Mouse (Mus musculus): ENCODE data around the gene Atg7.

Atg7 gene

DNA sequence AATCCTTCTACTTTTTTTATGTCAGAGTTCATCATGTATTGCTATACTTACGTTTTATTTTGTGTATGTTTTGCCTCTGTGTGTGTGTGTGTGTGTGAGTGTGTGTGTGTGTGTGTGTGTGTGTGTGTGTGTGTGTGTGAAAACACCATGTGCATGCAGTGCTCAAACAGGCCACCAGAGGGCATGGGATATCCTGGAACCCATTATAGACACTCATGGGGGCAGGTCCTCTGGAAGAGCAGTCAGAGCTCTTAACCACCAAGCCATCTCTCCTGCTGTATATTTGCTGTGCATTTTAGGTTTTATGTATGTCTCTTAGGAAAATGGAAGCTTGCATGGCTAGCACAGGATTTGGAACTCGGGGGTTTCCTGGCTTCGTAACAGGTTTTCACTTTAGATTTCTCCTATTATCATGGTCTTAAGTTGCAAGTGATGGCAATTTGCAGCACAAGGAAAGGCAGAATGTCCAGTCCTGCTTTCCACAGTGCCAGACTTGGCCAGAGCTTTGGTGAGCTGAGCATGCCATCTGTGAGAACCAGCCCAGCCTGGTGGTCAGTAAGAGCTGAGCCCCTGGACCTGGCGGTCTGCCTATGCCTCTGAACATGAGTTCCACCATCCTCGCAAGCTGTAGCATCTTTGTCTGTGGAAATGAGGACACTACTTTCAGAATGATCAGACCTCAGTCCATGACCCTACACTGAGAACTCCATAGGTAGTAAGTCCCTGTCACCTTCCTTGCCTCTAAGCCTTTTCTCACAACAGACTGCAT, 172.2 kb downstream of the Atg7 start:
- DNase-seq (ENCODE audit: low read depth in 2 of 2, low spot score in 2 of 2) = peak; percentile 15 to 24

GRCm38 (mm10) chr6:114817948-114818347, 175.1 kb downstream of the Atg7 start:
- DNase-seq (ENCODE audit: low read depth in 2 of 2, low spot score in 2 of 2) = no peak

DNA sequence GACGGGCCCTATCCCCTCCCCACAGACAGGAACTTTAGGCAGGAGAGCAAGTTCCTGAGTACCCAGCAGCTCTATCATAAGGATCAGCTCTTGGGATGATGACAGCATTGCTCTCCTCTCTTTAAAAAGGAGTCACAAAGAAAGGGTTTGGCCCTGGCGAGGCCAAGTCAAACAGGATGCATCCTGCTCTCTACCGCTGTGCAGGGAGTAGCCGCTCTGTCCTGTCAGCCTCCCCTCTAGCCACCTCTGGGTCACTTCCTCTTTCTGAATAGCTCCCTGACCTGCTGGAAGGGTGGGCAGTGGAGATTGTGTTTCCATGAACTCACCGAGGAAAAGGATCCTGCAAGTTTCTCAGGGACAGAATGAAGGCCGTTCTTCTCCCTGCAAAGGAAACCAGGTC, 175.6 kb downstream of the Atg7 start:
- DNase-seq (ENCODE audit: low read depth in 2 of 2, low spot score in 2 of 2) = no peak

- no peak for DNase-seq (ENCODE audit: low read depth in 2 of 2, low spot score in 2 of 2)
These were observed 177.1 kb downstream of the Atg7 start for GRCm38 (mm10) chr6:114819971-114820481.

DNA sequence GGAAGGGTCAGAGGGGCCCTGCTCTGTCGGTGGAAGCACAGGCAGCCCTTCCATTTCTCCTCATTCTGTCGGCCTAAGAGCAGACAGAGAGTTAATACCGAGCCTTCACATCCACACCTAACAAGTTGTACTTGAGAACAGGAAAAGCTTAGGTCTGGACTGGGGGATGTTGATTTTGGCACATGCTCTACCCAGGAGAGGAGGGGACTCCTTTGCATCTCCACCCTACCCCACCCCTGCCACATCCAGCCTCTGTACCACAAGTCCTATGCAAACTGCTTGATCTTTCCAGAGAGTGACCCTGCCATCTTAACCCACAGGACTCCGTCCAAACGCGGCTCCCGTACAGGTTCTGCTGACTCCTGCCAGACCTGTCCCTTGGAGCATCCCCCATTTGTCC, 178.7 kb downstream of the Atg7 start:
- DNase-seq (ENCODE audit: low read depth in 2 of 2, low spot score in 2 of 2) = no peak

DNA sequence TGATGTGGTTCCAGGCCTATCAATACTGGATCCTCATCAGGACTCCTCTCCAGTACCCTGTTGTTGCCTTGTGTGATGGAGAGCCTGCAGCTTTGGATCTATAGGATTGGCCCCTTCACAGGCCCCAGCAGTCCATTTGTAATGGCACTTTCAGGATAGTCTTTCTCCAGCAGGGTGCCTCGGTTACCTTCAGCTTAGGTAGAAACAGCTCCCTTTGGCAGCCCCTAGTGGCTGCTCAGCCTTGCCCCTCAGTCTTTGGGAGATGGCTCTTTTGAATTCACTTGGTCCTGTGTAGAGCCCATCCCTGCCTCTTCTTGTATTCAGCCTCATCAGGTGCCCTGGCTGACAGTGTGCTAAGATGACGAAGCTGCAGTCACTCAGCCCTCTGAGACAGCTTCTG, 184.0 kb downstream of the Atg7 start:
- DNase-seq (ENCODE audit: low read depth in 2 of 2, low spot score in 2 of 2) = no peak

DNA sequence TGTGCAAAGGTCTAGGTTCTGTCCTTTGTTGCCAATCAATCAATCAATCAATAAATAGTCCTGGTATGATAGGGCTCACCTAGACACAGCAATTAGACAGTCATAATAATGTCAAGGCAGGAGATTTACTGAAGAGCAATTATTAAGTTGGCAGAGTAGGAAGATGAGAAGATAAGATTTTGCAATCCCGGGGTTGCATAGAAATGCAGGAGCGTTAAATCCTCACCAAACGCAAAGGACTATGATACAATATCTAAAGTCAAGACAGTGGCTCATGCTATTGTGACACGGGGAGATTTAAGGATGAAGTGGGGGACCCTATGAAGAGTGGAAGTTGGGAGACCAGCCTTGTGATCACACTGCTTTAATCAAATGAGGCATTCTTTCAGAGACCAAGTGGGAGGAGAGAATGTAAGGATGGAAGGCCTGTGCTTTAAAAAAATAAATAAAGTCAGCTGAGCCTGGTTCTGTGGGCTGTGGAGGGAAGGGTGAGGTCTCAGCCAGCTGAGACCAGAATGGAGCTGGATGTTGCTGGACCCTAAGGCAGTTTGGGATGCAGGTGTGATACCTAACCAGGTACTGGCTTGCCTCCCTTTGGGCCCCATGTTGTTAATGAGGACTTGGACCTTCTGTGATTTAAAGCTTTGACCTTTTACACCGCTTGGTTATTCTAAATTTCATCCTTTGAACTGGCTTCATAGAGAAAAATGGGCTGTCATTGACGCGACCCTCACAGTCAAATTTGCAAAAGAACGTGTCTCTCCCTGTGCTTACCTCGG, 187.0 kb downstream of the Atg7 start:
- no peak for DNase-seq (ENCODE audit: low read depth in 2 of 2, low spot score in 2 of 2)

- DNase-seq (ENCODE audit: low read depth in 2 of 2, low spot score in 2 of 2) = no peak
These were observed 188.9 kb downstream of the Atg7 start for GRCm38 (mm10) chr6:114831807-114832206.

DNA sequence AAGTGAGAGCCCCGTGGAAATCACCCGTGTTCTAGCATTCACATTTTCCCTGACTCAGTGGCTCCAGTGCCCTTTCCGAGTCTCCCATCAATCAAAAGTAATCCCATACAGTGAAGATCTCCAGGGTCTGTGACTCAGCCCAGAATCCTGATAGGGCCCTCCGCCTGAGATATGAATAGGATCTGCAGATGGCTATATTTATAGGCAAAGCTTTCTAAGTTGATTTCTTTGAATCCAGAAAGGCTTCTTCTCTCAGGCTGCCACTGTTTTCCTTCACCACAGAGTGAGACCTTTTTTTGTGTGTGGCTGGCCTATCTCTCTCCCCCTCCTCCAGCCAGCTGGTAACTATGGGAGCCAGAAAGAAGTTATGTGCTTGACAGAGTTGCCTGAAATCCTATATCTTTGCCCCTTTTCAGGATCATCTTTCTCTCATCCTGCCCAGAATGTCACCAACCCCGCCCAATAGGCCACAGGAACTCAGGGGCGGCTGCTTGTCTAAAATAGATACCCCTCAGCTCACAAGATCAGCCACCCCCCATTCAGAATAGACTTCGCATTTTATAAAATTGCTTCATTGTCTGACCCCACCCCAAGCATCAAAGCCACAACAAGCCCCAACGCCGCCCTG, 190.3 kb downstream of the Atg7 start:
- DNase-seq (ENCODE audit: low read depth in 2 of 2, low spot score in 2 of 2) = no peak

GRCm38 (mm10) chr6:114833791-114834346, 191.0 kb downstream of the Atg7 start:
- no peak for DNase-seq (ENCODE audit: low read depth in 2 of 2, low spot score in 2 of 2)

DNA sequence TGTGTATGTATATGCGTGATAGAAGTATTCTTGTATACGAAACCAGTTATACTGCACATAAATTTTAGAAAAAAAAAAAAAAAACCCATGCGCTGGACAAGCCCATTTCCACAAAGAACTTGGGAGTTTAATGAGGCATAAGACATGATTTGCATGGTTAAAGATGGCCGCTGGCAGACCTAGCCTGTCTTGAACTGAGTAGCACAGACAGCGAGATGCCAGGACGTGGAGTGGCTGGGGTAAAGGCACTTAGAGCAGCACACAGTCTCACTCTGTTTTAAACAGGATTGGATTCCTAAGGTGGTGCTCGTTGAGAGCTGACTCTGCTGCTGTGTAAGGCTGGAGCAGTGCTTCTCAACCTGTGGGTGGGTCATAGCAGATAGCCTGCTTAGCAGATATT, 192.4 kb downstream of the Atg7 start:
- no peak for DNase-seq (ENCODE audit: low read depth in 2 of 2, low spot score in 2 of 2)

DNA sequence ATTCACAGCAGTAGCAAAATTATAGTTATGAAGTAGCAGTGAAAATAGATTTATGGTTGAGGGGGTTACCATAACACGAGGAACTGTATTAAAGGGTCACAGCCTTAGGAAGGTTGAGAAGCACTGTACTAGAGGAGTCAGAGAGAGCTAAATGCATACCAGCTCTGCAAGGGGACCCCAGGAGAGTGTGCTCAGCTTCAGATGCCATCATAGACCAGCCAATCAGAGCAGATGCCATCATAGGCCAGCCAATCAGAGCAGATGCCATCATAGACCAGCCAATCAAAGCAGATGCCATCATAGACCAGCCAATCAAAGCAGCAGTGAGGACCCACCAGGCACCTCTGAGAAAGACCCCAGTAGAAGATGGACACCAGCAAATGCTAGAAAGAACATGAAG, 192.9 kb downstream of the Atg7 start:
- DNase-seq (ENCODE audit: low read depth in 2 of 2, low spot score in 2 of 2) = no peak

DNA sequence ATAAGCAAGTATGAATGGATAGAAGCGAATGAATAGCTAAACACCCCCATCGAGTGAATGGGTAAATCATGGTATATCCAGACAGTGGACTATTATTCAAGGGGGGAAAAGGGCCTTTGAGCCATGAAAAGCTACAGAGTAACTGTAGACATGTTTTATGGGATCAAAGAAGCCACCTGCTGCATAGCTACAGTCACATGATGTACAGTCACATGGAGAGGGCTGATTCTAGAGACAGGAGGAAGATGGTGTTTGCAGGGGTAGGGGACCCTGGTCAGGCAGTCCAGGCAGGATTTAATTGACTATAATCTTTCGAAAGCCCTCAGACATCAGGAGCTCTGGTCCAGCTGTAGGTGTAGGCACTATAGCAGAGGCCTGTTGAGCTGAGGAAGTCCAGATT, 193.5 kb downstream of the Atg7 start:
- DNase-seq (ENCODE audit: low read depth in 2 of 2, low spot score in 2 of 2) = no peak

- no peak for DNase-seq (ENCODE audit: low read depth in 2 of 2, low spot score in 2 of 2)
These were observed 196.0 kb downstream of the Atg7 start for GRCm38 (mm10) chr6:114838872-114839271.

DNA sequence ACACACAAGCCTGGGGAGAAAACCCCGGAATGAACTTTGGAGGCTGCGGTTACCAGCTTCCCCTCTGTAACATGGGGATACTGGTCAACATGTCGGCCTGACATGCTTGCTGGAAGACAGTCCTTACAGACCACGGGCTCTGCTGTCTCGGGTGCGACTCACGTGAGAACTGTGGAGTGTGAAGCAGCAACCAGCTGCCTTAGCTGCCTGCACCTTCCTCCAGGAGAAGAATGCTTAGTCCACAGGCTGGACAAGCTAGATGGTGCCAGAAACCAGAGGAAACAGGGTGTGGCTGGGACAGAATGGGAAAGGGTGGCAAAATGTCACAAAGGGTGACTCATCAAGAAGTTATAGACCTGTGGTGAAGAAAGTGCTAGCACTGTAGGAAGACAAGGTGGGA, 197.1 kb downstream of the Atg7 start:
- DNase-seq (ENCODE audit: low read depth in 2 of 2, low spot score in 2 of 2) = no peak

DNA sequence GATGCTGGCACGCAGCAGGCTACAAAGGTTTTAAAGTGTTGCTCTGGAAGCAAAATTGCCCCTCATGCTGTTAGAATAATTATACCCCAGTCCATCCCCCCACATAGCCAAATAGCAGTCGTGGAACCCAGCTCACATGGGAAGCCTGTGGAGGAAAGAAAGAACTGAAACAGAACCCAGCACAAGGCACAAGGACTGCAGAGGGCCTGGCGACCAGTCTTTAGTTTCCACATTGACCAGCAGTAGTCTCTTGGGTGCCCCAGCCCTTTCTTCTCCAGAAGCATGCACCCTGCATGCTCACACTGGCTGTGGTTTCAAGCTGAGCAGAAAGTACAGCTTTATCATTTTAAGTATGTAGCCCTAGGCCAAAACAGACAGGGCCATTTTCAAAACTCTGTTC, 199.2 kb downstream of the Atg7 start:
- DNase-seq (ENCODE audit: low read depth in 2 of 2, low spot score in 2 of 2) = no peak

DNA sequence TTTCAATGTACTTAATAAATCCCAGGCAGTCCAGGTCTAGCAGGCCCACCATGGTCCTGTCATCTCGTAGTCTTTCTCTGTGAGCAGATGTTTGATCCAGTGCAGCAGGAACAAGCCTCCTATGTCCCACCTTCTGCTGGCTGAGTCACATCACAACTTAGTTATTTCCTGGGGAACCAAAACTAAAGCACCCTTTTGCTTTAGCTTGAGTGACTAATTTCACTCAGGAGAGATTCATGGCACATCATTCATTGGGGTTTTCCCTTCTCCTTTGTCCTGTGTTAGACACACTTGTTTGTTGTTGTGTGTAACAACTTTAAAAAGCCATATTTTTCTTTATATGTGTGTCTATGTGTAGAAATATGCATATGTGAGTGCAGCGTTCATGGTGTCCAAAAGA, 200.0 kb downstream of the Atg7 start:
- no peak for DNase-seq (ENCODE audit: low read depth in 2 of 2, low spot score in 2 of 2)

GRCm38 (mm10) chr6:114846153-114846772, 203.4 kb downstream of the Atg7 start:
- DNase-seq (ENCODE audit: low read depth in 2 of 2, low spot score in 2 of 2) = no peak

DNA sequence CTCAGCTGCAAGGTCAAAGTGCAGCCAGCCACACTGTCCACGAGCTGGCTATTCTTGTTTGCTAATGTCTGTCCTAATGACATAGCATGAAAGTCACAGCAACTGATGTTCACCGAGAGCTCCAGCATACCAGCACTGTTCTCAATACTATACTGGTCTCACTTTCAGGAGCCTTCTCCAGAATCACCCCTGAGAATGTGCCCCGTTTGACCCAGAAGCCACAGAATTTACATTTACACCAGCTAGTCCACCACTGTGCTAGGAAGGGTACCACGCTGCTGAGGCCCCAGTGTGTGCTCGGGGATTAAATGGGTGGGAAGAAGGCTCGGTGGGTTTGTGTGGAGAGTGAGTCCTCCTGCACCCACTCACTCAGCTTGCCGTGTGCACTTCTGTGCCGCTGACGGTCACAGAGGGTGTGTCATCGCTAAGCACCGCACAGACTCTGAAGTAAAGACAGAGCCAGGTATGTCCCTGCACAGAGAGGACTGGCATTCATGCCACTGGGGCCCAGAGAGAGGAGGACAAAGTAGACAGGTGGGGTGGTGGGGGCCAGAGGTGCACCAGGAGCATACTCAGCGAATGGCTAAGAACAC, 204.8 kb downstream of the Atg7 start:
- no peak for DNase-seq (ENCODE audit: low read depth in 2 of 2, low spot score in 2 of 2)

GRCm38 (mm10) chr6:114848761-114849160, 205.9 kb downstream of the Atg7 start:
- no peak for DNase-seq (ENCODE audit: low read depth in 2 of 2, low spot score in 2 of 2)

GRCm38 (mm10) chr6:114849787-114850186, 206.9 kb downstream of the Atg7 start:
- DNase-seq (ENCODE audit: low read depth in 2 of 2, low spot score in 2 of 2) = no peak

Data from CD8-positive naive resting alpha-beta T cell, adult 2 months (primary cell).